Mouse (Mus musculus) ES-E14 (cell line): ENCODE measurements around the gene Sema5a.

Experiments
- CHD2 ChIP-seq: IDR thresholded peaks from 2 replicates; pipeline ENCODE4 v1.6.1; 2014; ENCODE audit warnings: mild to moderate bottlenecking, low read depth, low read length, inconsistent platforms
- MAFK ChIP-seq: IDR thresholded peaks from 2 replicates; pipeline ENCODE4 v1.6.1; 2014; ENCODE audit warnings: mild to moderate bottlenecking, low read depth, low read length, inconsistent platforms; ENCODE audit not compliant: insufficient read depth
- ZNF384 ChIP-seq: IDR thresholded peaks from 2 replicates; pipeline ENCODE4 v1.6.1; 2012; ENCODE audit warnings: low read depth, low read length, inconsistent platforms

DNA sequence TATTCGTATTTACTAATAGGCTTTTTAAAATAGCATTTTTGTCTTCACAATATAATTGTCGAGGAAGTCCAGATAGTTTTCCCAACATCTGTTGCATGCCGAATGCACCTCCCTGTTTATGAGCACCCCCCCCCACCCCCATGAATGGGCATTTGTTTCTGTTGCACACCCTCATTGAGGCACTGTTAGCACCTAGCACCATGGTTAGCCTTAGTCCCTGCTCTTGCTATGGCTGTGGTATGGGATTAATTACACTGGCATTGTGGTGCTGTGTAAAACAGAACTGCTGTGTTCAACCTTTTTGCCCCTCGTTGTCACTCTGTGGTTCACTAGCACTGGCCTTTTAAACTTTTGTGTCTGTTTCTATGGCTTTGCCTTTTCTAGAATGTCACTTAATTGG is 56.4 kb downstream of the Sema5a start:
- no peak for TF ChIP-seq CHD2
- no peak for TF ChIP-seq MAFK
- TF ChIP-seq ZNF384 = no peak
